Mouse (Mus musculus) testis, adult 2 months (tissue): ENCODE data around the gene Ganab.

Experiments
- CTCF ChIP-seq: fragments of 200-500 bp; IDR thresholded peaks from 2 replicates; pipeline ENCODE4 v1.5.1; 2012; ENCODE audit warnings: low read depth, mild to moderate bottlenecking, inconsistent platforms, low read length, moderate library complexity; ENCODE audit not compliant: control insufficient read depth, insufficient read depth, insufficient replicate concordance
- POLR2A ChIP-seq: fragments of 200-500 bp; IDR thresholded peaks from 2 replicates; pipeline ENCODE4 v1.6.1; 2012; ENCODE audit warnings: low read depth, mild to moderate bottlenecking, inconsistent platforms, low read length, moderate library complexity; ENCODE audit not compliant: control insufficient read depth

- TF ChIP-seq POLR2A (no peak), CTCF (no peak)
Measured at GRCm38 (mm10) chr19:8928689-8929223, 30.9 kb downstream of the Ganab start.
